Mouse (Mus musculus): ENCODE measurements around the gene Hist1h2bq. TPM values are rescaled to one million over a fixed set of nuclear protein-coding genes. Genes with fewer than 3 reads are reported as not detected.

The Hist1h2bq gene
- polyA plus RNA-seq, 1 experiment: 16.3 TPM

DNA sequence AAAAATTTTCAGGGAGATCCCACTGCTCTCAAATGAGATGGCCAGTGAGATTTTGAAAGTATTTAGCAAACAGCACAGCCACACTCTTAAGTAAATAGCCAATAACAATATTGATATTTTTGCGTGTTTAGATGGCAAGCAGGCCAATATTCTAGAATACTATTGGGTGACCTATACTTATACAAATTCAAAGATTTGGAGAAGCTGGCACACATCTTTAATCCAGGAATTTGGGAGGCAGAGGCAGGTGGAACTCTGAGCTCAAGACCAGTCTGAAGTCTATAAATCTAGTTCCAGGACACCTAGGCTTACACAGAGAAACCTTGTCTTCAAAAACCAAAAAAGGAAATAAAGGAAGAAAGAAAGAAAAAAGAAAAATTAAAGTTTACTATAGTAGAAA, 28.4 kb downstream of the Hist1h2bq start:
- no peak for TF ChIP-seq POLR2A (IDR thresholded peaks at IDR 0.05; ENCODE audit: borderline replicate concordance, extremely low read depth, insufficient read depth, insufficient read length, poor library complexity, severe bottlenecking)
- no peak for TF ChIP-seq CTCF (IDR thresholded peaks at IDR 0.05; ENCODE audit: borderline replicate concordance, extremely low read depth, insufficient read depth, insufficient read length)
- DNase-seq (ENCODE audit: low read depth): no peak

GRCm38 (mm10) chr13:21781021-21781555, 28.9 kb downstream of the Hist1h2bq start:
- TF ChIP-seq CTCF (IDR thresholded peaks at IDR 0.05; ENCODE audit: borderline replicate concordance, extremely low read depth, insufficient read depth, insufficient read length): no peak
- no peak for TF ChIP-seq POLR2A (IDR thresholded peaks at IDR 0.05; ENCODE audit: borderline replicate concordance, extremely low read depth, insufficient read depth, insufficient read length, poor library complexity, severe bottlenecking)
- no peak for DNase-seq (ENCODE audit: low read depth)

DNA sequence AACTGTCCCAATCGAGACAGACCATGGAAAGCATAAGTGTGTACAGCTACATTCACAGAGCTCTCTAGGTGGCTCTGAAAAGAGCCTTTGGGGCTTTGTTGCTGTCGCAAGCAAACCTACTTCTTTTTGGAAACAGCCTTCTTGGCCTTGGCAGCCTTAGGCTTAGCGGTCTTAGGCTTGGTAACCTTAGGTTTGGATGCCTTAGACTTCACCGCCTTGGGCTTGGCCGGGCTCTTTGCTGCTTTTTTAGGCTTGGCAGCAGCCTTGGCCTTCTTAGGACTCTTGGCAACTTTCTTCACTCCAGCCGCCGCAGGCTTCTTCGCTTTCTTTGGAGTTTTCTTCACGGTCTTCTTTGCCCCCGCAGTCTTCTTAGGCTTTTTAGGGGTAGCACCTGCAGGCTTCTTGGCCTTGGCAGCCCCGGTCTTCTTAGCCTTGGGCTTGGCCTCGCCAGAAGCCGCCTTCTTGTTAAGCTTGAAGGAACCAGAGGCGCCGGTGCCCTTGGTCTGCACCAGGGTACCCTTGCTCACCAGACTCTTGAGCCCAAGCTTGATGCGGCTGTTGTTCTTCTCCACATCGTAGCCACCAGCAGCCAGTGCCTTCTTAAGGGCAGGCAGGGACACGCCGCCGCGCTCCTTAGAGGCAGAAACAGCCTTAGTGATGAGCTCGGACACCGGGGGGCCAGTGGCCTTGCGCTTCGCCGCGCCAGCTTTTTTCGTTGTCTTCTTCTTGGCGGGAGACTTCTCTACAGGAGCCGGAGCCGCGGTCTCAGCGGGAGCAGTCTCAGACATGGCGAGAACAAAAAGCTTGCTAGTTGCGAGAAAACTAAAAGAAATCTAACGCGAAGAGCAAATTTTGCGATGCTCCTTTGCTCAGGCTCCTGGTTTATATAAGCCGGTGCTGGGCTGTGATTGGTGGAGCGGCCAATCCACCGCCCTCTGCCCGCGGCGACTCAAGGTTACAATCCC, 29.9 kb downstream of the Hist1h2bq start, which contains the start of gene Hist1h1b:
TSS of gene Hist1h1b (minus strand) at position 859 of the 965 bp plus-strand sequence.
- TF ChIP-seq CTCF (IDR thresholded peaks at IDR 0.05; ENCODE audit: borderline replicate concordance, extremely low read depth, insufficient read depth, insufficient read length) (no peak), POLR2A (IDR thresholded peaks at IDR 0.05; ENCODE audit: borderline replicate concordance, extremely low read depth, insufficient read depth, insufficient read length, poor library complexity, severe bottlenecking) (peak; percentile 27; the same call in 1 of the 2 replicates)
- DNase-seq (ENCODE audit: low read depth): peak; percentile 91

GRCm38 (mm10) chr13:21778814-21779766, 30.9 kb downstream of the Hist1h2bq start:
- TF ChIP-seq CTCF (IDR thresholded peaks at IDR 0.05; ENCODE audit: borderline replicate concordance, extremely low read depth, insufficient read depth, insufficient read length) (no peak), POLR2A (IDR thresholded peaks at IDR 0.05; ENCODE audit: borderline replicate concordance, extremely low read depth, insufficient read depth, insufficient read length, poor library complexity, severe bottlenecking) (peak; percentile 17; the same call in 1 of the 2 replicates)
- peak; percentile 97 for DNase-seq (ENCODE audit: low read depth)

Other genes with a start within 250 kb of the Hist1h2bq start
- not detected in 2 replicates for gene Olfr1364, start 228.4 kb downstream of the Hist1h2bq start, polyA plus RNA-seq (2012; rRNA removed)
- gene Olfr1362, start 196.2 kb downstream of the Hist1h2bq start, polyA plus RNA-seq (2012; rRNA removed): not detected in 2 replicates
- not detected in 2 replicates for gene Olfr11, start 167.7 kb downstream of the Hist1h2bq start, polyA plus RNA-seq (2012; rRNA removed)
- gene Olfr1361, start 146.8 kb downstream of the Hist1h2bq start, polyA plus RNA-seq (2012; rRNA removed): not detected in 2 replicates
- not detected in 2 replicates for gene Olfr1360, start 132.8 kb downstream of the Hist1h2bq start, polyA plus RNA-seq (2012; rRNA removed)
- not detected in 2 replicates for gene Olfr1359, start 112.1 kb downstream of the Hist1h2bq start, polyA plus RNA-seq (2012; rRNA removed)
- gene Hist1h2bl, start 94.1 kb downstream of the Hist1h2bq start, polyA plus RNA-seq (2012; rRNA removed): 11.3 and 14.5 TPM in 2 replicates
- 14.3 and 24.3 TPM in 2 replicates for gene Hist1h2ai, start 93.8 kb downstream of the Hist1h2bq start, polyA plus RNA-seq (2012; rRNA removed)
- gene Hist1h3h, start 92.5 kb downstream of the Hist1h2bq start, polyA plus RNA-seq (2012; rRNA removed): 39.0 and 49.4 TPM in 2 replicates
- gene Hist1h2bm, start 88.2 kb downstream of the Hist1h2bq start, polyA plus RNA-seq (2012; rRNA removed): 17.0 and 18.2 TPM in 2 replicates
- 17.8 and 19.9 TPM in 2 replicates for gene Hist1h4j, start 75.1 kb downstream of the Hist1h2bq start, polyA plus RNA-seq (2012; rRNA removed)
- gene Hist1h4k, start 59.7 kb downstream of the Hist1h2bq start, polyA plus RNA-seq (2012; rRNA removed): 20.2 and 29.6 TPM in 2 replicates
- gene Hist1h2ak, start 56.4 kb downstream of the Hist1h2bq start, polyA plus RNA-seq (2012; rRNA removed): 21.4 and 26.4 TPM in 2 replicates
- gene Hist1h2bn, start 56.1 kb downstream of the Hist1h2bq start, polyA plus RNA-seq (2012; rRNA removed): 13.5 and 30.8 TPM in 2 replicates
- 4.3 and 4.5 TPM in 2 replicates for gene Hist1h1b, start 29.6 kb downstream of the Hist1h2bq start, polyA plus RNA-seq (2012; rRNA removed)
- gene Hist1h3i, start 26.8 kb downstream of the Hist1h2bq start, polyA plus RNA-seq (2012; rRNA removed): 35.6 and 40.1 TPM in 2 replicates
- 8.8 and 12.7 TPM in 2 replicates for gene Hist1h2an, start 23.0 kb downstream of the Hist1h2bq start, polyA plus RNA-seq (2012; rRNA removed)
- 2.5 TPM in 2 replicates for gene Hist1h2bp, start 22.7 kb downstream of the Hist1h2bq start, polyA plus RNA-seq (2012; rRNA removed)
- not detected in 2 replicates for gene Hist1h2ao, start 268 bp upstream of the Hist1h2bq start, polyA plus RNA-seq (2012; rRNA removed)
- gene Hist1h4m, start 1.5 kb upstream of the Hist1h2bq start, polyA plus RNA-seq (2012; rRNA removed): not detected in 2 replicates
- gene Hist1h4n, start 22.0 kb upstream of the Hist1h2bq start, polyA plus RNA-seq (2012; rRNA removed): 25.9 and 58.6 TPM in 2 replicates
- 71.3 and 78.4 TPM in 2 replicates for gene Hist1h2ap, start 23.3 kb upstream of the Hist1h2bq start, polyA plus RNA-seq (2012; rRNA removed)
- 5.6 and 6.6 TPM in 2 replicates for gene Hist1h2br, start 23.5 kb upstream of the Hist1h2bq start, polyA plus RNA-seq (2012; rRNA removed)
- gene Zfp184, start 134.9 kb upstream of the Hist1h2bq start, polyA plus RNA-seq (2012; rRNA removed): 14.5 and 14.9 TPM in 2 replicates
- 0.04 TPM in 1 of 2 replicates, not detected in the other for gene Pom121l2, start 171.0 kb upstream of the Hist1h2bq start, polyA plus RNA-seq (2012; rRNA removed)
- gene Prss16, start 199.5 kb upstream of the Hist1h2bq start, polyA plus RNA-seq (2012; rRNA removed): 0.08 and 0.21 TPM in 2 replicates
- 8.8 and 13.4 TPM in 2 replicates for gene Hist1h2ah, start 225.4 kb upstream of the Hist1h2bq start, polyA plus RNA-seq (2012; rRNA removed)
- 20.9 and 21.3 TPM in 2 replicates for gene Hist1h2bk, start 225.7 kb upstream of the Hist1h2bq start, polyA plus RNA-seq (2012; rRNA removed)
- gene Hist1h4i, start 231.2 kb upstream of the Hist1h2bq start, polyA plus RNA-seq (2012; rRNA removed): 20.0 and 40.1 TPM in 2 replicates
- gene Hist1h2ag, start 232.7 kb upstream of the Hist1h2bq start, polyA plus RNA-seq (2012; rRNA removed): 32.1 and 55.3 TPM in 2 replicates
- 20.2 and 23.7 TPM in 2 replicates for gene Hist1h2bj, start 233.0 kb upstream of the Hist1h2bq start, polyA plus RNA-seq (2012; rRNA removed)

Measured in brain, embryonic 14.5 days (tissue).